Comparison of ENCODE assay signal across 13 mouse cellular contexts in genomic region chr11:29788921-29789638, GRCm38 (mm10). TPM values are rescaled to one million over a fixed set of nuclear protein-coding genes. Genes with fewer than 3 reads are reported as not detected.
DNase-seq lines count a peak whose midpoint lies in the region; ATAC-seq lines count a peak whose summit lies in the region.
"Had no signal": no experiment of that assay in that cellular context is flagged by ENCODE, and none has a peak within 500 bp of the region (broad histone marks: within the 10 kb centered on the region; RNA-seq: fewer than 3 reads in every experiment).

No protein-coding gene starts in this region.

- H3K9ac ChIP-seq in hindbrain, embryonic 13.5 days: no peak overlapping the region

- H3K4me1 ChIP-seq in hindbrain, embryonic 13.5 days (replicated peaks): peaks cover 13% of the 10 kb centered on the region
- H3K4me1 ChIP-seq in hindbrain, embryonic 10.5 days (replicated peaks): 0 out of 2 replicates have a peak, but pooled peaks cover 3% of the 10 kb centered on the region

- peaks cover 18% of the 10 kb centered on the region for H3K36me3 ChIP-seq in hindbrain, embryonic 13.5 days
- no peaks in the 10 kb centered on the region for H3K36me3 ChIP-seq in hindbrain, embryonic 10.5 days

- H3K4me2 ChIP-seq in hindbrain, embryonic 13.5 days: no peak overlapping the region

- H3K27ac ChIP-seq in hindbrain, embryonic 13.5 days: no peak overlapping the region; the same call in 1 of the 2 replicates
- no peak overlapping the region for H3K27ac ChIP-seq in hindbrain, embryonic 10.5 days

- H3K9me3 ChIP-seq in hindbrain, embryonic 13.5 days: no peaks in the 10 kb centered on the region
- H3K9me3 ChIP-seq in hindbrain, embryonic 10.5 days: no peaks in the 10 kb centered on the region

- no peaks in the 10 kb centered on the region for H3K27me3 ChIP-seq in hindbrain, embryonic 13.5 days
- H3K27me3 ChIP-seq in hindbrain, embryonic 10.5 days (ENCODE audit: insufficient read depth, poor library complexity, severe bottlenecking): no peaks in the 10 kb centered on the region

- 67% methylated on average over 6 of the region's 6 CpGs for WGBS in hindbrain, embryonic 13.5 days
- 80% methylated on average over 6 of the region's 6 CpGs for WGBS in hindbrain, embryonic 10.5 days

- ATAC-seq in hindbrain, embryonic 13.5 days (ENCODE audit: low FRiP score): peak; percentile 92
- ATAC-seq in frontal cortex, adult (ENCODE audit: low TSS enrichment): peak; percentile 96
- ATAC-seq in CD4-positive, CD25-positive, alpha-beta regulatory T cell, adult 4 months: no peak
- ATAC-seq: activated CD4-positive, CD25-positive, alpha-beta regulatory T cell, adult 4 months; intestine, postnatal 0 days had no signal

- no peak for DNase-seq in hindbrain, embryonic 10.5 days (ENCODE audit: low spot score)
- DNase-seq in left cerebral cortex, adult 18-20 months (ENCODE audit: low spot score in 2 of 2): peak; percentile 82 to 90
- peak; percentile 94 for DNase-seq in right cerebral cortex, adult 18-20 months
- DNase-seq in heart, adult 8-10 months (ENCODE audit: low spot score): no peak
- DNase-seq in kidney, postnatal 36 days: no peak
- DNase-seq: lung, postnatal 36 days had no signal

- no peak overlapping the region for H3K4me3 ChIP-seq in hindbrain, embryonic 13.5 days
- H3K4me3 ChIP-seq in hindbrain, embryonic 10.5 days: no peak overlapping the region
- H3K4me3 ChIP-seq: erythroblast, embryonic 14.5 days had no signal

RNA-seq across cellular contexts. Expression of gene 4931440F15Rik, which starts 36.4 kb away (rescaled TPM):
- polyA plus RNA-seq in hindbrain, embryonic 13.5 days (2015; fragmentation: Nextera tagmentation; extraction: Ambion mirVana): 0.32 and 0.58 TPM in 2 replicates
- 0.07 and 0.13 TPM in 2 replicates for polyA plus RNA-seq in hindbrain, embryonic 10.5 days (2016; fragmentation: Nextera tagmentation; extraction: Ambion mirVana)
- 1 to 10 TPM; 2.0 to 2.1 TPM for total RNA-seq in left cerebral cortex, adult 18-20 months (2021)
- 1 to 10 TPM; 1.5 to 2.4 (median 1.7) TPM for total RNA-seq in heart, adult 8-10 months (2022)
- polyA plus RNA-seq in CD4-positive, CD25-positive, alpha-beta regulatory T cell, adult 4 months (2017; shearing (Covaris generic)): under 1 TPM in 1 of 2 experiments, not detected in 1; 0.11 TPM
- polyA plus RNA-seq: activated CD4-positive, CD25-positive, alpha-beta regulatory T cell, adult 4 months; C2C12; erythroblast, embryonic 14.5 days had no signal

Comparison
In these comparisons a context has a peak if more than half of its experiments do, and no peak if none do; other contexts are left out.
1. DNase-seq: peak in left cerebral cortex, adult 18-20 months (2 of 2) and right cerebral cortex, adult 18-20 months (single experiment); none in hindbrain, embryonic 10.5 days (single experiment), heart, adult 8-10 months (single experiment) and kidney, postnatal 36 days (0 of 2).